Mouse (Mus musculus) embryonic stem cell, embryonic (primary cell): ENCODE data around the gene Vrk2.

Experiments used
- CTCF ChIA-PET, 4 experiments: fragments of 300-600 bp in 2 of 4; fragments of 350-600 bp in 2 of 4; sonication (Branson Sonifier 250); formaldehyde crosslinking; loops; one replicate each; lab custom pipeline; 2022; ENCODE audit warnings: inconsistent platforms in 2 of 4; lab: Charles Lee
- POLR2A ChIA-PET, 4 experiments: fragments of 300-600 bp in 2 of 4; fragments of 350-600 bp in 2 of 4; sonication (Branson Sonifier 250); formaldehyde crosslinking; loops; one replicate each; lab custom pipeline; 2022; ENCODE audit warnings: antibody characterized with exemption in 4 of 4, inconsistent platforms in 1 of 4; lab: Charles Lee

Vrk2 gene

DNA sequence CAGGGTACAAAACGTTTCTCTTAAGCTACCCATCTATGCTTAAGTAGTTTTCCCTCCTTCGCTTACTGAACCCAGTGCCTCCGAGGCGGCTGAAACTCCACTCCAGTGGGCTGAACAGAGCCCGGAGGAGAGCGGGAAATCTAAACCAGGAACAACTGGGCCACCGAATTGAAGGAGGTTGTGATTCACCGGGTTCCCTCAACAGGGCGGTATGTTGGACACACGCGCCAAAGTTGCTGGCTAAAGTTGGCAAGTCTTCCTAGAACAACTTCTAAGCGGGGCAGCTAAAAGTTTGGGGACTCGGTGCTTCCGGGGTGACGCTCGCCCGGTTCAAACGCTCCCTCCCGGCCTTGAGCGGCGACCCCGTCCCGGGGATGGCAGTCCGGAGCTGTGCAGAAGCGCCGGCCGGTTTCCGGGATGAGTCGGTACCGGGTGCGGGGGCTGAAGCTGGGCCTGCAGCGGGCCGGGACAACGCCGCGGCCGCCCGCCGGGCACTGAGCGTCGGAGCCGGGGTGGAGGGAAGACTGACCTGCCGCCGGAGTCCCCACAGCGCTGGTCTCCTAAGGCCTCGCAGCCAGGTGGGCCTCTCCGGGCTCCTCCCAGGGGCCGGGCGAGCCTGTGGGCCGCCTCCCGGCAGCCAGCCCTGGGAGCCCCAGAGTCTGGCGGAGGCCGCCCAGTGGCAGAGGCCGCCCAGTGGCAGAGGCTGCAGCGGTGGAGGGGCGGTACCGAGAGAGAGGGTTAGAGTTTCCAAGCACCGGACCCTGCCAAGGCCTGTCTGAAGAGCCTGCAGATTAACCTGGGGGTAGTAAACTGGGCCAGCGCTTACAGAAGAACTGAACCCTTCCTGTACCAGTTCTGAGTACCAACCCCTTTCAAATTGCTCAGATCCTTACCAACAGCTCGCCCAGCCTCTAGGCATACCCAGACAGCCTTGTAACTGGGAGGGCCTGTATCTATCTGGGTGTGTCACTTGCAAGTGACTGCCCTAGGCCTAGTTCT is at the start of gene Vrk2, which contains the start of gene Gm6899:
TSS of gene Vrk2 (minus strand) at position 939 of the 999 bp plus-strand sequence.
TSS of gene Gm6899 (plus strand) at position 181 of the 999 bp plus-strand sequence.
- ChIA-PET CTCF (interaction anchor here in 2 of 4 experiments (0.6 to 0.7 kb wide), 2 partner anchors 20 to 40 kb away, joined by 3 to 8 read pairs; no protein-coding TSS in a partner anchor), POLR2A (interaction anchor here in 3 of 4 experiments (1.0 to 2.0 kb wide), 5 partner anchors 9 to 15 kb away, joined by 3 to 11 read pairs (median 4); no protein-coding TSS in a partner anchor)

DNA sequence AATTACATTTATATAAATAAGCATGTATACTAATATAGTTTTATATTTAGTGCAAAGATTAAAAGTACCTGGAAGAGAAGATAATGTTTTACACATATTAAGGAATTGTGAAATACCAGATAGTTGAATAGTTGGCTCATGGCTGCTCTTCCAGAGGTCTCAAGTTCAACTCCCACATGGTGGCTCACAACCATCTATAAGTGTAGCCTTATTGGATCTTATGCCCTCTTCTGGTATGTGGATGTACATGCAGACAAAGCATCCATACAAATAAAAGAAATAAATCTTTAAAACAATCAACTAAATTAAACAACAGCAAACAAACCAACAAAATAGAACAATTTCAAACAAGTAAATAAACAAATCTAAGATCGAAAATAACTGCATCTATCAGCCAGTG is 48.3 kb upstream of the Vrk2 start:
- POLR2A ChIA-PET, result no interaction called here
- CTCF ChIA-PET, result no interaction called here

DNA sequence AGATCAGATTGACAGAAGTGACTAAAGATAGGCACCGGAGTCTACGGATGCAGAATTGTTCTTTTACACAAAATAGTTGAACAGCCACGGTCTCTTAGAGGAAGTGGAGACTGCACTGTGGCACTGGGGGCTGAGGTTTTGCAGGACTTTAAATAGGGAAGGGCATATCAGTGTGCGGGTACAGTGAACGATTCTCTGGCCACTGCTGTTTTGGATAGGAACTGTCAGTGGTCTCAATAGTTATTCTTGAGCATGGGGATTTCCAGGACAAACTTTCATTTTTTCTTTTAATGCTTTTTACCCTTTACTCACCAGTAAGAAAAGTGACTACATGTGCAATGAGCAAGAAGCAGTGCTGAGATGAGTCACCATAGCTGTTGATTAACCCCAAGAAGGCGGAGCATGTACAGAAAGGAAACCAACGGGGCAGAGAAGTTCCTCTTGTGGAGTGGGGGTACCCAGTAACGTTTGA is 46.6 kb upstream of the Vrk2 start:
- ChIA-PET POLR2A (no interaction called here), CTCF (no interaction called here)

DNA sequence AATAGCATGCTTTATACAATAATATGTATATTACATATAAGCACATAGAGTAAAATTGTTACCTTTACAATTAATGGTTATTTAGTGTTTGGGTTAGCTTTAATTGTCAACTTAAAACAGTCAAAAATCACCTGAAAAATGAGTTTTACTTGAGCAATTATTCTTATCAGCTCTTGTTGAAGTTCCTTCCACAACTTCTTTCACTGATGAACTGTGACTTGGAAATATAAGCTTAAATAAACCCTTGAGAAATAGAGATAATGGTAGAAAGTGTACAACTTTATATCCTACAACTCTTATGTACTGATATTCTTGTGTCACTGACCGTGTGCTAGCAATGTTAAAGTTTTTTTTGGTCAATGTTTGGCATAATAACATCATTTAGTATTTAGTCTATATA is 42.4 kb upstream of the Vrk2 start:
- POLR2A ChIA-PET, result no interaction called here
- CTCF ChIA-PET, result no interaction called here

DNA sequence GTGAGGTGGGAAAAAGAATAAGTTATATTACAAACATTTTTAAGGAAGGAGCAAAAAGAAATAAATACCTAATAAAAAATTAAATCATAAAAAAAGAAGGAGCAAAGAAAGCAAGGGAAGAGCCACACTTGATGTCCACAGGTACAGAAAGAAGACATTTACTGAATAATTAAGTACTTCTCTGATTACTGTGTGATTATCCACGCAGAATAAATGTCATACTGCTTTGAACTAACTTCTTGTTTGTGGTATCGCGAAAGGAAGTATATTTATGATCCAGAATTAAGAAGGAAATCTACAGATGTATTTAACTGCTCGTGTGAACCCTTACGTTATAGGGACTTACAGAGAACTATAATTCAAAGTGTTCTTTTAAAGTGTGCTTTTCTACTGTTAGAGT is 28.9 kb upstream of the Vrk2 start:
- POLR2A ChIA-PET, result no interaction called here
- CTCF ChIA-PET, result no interaction called here

DNA sequence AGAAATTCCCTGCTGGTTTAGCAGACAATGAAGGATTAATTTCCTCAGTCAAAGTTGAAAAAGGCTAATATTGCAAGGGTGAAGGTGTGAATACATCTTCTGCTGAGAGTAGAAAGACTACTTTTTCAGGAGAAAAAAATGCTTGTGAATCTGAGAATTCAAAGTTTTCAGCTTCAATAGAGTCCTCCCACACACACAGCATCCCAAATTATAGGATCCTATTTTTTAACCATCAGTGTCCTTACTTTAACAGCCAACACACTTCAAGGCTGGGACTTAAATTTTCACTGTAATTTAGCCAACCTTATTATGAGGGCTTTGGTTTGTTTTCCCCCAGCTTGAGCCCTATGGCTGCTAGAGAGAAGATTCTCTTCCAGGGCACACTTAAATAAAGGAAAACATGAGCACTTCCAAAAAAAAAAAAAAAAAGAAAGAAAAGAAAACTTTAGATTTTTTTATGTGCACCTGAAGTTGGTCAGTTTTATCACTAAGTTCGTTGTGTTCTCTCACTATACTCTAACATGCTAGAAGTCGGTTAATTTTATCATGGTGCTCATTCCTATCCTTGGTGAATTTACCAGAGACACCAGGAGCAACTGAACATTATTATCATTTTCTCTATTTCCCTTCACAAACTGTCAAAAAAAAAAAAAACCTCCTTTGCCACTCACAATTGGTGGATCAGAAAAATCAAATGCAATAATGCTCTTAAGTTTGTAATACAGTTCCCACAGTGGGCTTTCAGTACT is 24.9 kb upstream of the Vrk2 start:
- ChIA-PET CTCF (no interaction called here), POLR2A (interaction anchor here in 1 of 4 experiments (0.7 kb wide), 1 partner anchor 392 kb away, joined by 3 read pairs; no protein-coding TSS in a partner anchor)

DNA sequence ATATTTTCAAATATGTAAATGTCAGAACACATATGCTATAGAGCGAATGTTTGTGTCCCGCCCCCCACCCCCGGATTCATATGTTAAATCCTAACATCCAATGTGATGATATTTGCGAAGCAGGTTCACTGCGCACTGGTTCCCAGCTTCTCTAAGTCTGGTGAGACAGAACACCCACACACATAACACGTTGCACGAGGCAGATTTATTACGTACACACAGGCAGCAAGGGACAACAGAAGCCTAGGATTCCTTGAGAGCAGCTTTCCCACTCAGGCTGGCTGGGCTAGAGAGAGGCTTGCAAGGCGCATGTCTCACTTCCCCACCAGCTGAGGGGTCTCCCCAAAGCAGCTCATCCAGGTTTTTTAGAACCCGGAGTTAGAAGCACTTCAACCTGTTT is 15.0 kb upstream of the Vrk2 start:
- ChIA-PET POLR2A (interaction anchor here in 1 of 4 experiments (2.2 kb wide), 1 partner anchor 15 kb away, joined by 4 read pairs; the partner anchor contains the start of genes Gm6899 and Vrk2), CTCF (interaction anchor here in 1 of 4 experiments (0.6 kb wide), 1 partner anchor 67 kb away, joined by 15 read pairs; no protein-coding TSS in a partner anchor)

DNA sequence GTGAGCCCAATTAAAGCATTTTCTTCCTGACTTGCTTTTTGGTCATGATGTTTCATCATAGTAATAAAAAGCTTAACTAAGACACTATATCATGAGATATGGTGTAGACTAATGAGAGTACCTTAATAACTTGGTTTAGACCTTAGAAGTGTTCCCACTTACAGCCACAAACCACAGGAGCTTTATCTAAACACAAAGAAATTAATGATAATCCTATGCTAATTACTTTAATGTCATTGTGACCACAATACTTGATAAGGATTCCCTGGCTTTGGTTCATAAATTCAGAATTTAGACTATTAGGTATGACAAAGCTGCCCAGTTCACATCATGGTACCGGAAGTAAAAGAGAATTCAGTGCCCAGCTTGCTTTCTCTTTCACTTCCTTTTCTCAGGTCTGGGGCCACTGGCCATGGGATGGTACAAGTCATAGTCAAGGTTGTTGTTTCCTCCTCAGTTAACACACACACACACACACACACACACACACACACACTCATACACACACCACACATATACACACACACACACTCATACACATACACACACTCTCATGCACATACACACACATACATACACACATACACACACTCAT is 10.4 kb upstream of the Vrk2 start:
- ChIA-PET CTCF (no interaction called here), POLR2A (interaction anchor here in 1 of 4 experiments (0.6 to 1.0 kb wide), 2 partner anchors 10 to 21 kb away, joined by 4 to 5 read pairs; no protein-coding TSS in a partner anchor)

DNA sequence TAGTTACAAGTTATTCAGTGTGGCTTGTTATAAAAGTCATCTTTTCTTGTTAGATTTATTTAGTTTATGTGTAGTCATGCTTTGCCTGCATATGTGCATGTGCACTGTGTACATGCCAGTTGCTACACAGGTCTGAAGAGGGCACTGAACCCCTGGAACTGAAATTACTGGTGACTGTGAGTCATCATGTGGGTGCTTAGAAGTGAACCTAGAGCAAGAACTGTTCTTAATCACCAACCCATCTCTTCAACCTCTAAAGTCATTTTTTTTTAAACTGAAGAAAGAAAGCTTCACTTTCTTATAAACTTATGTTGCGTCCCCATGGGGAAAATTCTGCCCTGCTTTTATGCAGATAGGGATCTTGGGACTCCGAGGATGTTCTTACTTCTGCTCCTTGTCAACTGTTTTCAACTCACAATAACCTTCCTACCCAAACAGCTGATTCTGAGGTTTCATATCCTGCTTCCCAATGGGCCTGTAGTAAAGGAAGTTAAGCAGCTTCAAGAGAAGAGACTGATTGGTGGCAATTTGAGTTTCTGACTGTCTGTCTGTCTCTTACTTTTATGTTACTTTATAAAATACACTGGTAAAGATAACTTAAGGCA is 7.9 kb upstream of the Vrk2 start:
- CTCF ChIA-PET, result no interaction called here

DNA sequence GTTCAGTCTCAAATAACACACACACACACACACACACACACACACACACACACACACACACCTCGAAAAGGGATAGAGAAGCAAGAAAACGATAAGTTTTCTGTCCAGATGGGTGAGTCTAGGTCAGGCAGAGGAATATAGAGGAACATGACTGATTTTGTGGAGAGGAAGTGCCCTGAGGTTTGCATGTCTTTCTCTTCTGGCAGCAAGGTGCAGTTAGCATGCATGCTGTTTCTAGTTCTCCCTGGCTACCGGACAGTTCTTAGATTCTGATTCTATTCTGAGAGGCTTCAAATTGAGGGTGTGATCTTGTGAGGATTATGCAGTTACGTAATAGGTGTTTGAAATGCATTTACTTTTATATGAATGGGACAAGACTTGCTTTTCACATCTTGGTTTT is 6.9 kb upstream of the Vrk2 start:
- POLR2A ChIA-PET, result no interaction called here
- CTCF ChIA-PET, result no interaction called here

More for the DNA sequence above, 7.9 kb upstream of the Vrk2 start:
- POLR2A ChIA-PET, result no interaction called here

DNA sequence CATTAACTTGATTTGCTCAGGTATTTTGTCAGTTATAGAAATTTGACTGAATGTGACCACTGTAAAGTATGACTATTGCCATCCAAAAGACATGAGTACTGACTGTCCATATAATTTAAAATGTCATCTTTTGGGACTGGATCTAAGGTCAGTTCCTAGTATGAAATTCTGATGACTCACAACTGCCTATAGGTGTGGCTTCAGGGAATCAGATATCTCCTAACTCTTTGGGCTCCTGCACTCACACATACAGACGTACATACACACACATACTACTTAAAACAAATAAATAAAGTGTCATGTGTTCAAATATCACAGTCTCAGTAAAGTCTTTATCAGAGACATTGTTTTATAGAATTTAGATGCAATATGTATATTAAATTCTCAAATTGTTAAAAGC is 5.1 kb upstream of the Vrk2 start:
- CTCF ChIA-PET, result no interaction called here
- POLR2A ChIA-PET, result no interaction called here

DNA sequence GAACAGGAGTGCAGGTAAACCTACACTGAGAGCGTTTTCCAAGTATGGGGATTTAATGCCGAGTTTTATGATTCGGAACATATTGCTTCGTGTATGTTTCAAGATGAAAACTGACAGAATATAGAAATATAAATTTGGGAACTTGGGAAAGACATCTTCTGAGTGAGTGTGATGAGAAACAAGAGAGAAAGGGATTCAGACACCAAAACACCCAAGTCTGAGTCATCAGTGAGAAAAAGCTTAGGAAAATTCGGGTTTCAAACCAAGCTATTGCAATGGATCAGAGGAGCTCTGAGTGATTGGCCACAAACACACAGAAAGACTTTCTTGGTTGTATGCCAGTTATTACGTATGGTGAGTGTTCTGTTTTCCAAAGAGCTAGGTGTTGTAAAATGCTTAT is 4.0 kb upstream of the Vrk2 start:
- ChIA-PET CTCF (no interaction called here), POLR2A (no interaction called here)

DNA sequence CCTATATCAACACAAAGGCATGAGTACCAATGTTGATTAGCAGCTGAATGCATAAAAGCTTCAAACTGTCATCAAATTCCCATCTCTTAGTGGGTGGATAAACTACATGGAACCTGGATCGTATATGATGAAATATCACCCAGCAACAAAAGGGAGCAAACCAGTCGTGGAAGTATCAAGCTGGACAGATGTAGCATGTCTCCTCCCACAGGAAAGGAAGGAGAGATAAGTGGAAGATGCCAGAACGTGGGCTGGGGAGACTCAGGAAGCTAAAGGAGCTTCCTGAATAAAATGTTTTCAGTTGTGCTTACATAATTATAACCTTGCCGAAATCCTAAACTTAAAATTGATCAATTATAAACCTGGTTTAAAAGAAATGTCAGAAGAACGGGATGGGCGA is 3.3 kb upstream of the Vrk2 start:
- ChIA-PET POLR2A (no interaction called here), CTCF (interaction anchor here in 1 of 4 experiments (0.6 kb wide), 1 partner anchor 805 kb away, joined by 8 read pairs; no protein-coding TSS in a partner anchor)

DNA sequence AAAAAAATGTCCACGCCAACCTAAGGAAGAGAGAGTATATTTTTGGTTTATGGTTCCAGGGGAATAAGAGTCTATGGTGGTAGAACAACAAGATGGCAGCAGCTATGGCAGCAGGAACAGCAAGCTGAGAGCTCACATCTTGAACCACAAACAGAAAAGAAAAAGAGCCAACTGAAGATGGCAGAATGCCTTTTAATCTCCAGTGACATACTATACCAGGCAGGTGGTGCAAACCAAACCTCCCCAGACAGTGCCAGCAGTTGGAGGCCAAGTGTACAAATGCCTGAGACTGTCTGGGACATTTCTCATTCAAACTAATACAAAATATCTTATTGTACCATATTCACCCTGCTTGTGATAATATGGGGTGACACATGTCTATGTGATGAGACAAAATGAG is 2.4 kb upstream of the Vrk2 start:
- CTCF ChIA-PET, result interaction anchor here in 1 of 4 experiments (0.6 kb wide), 1 partner anchor 804 kb away, joined by 8 read pairs; no protein-coding TSS in a partner anchor
- POLR2A ChIA-PET, result interaction anchor here in 1 of 4 experiments (0.6 kb wide), 1 partner anchor 59 kb away, joined by 4 read pairs; no protein-coding TSS in a partner anchor

DNA sequence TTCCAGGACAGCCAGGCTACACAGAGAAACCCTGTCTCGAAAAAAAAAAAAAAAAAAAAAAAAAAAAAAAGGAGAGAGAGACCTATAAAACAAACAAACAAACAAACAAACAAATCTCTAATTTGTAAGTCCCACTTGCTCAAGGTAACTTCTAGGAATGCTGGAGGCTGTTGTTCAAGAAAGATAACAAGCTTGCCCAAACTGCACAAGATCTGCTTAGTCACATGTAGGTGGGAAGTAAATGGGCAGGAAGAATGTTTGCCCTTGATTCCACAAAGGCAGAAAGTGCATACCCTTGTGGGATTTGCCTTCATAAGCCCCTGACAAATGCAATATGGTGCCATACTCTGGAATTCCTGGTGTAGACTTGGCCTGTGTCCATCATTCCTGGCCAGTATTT is 688 bp upstream of the Vrk2 start:
- ChIA-PET CTCF (no interaction called here), POLR2A (interaction anchor here in 1 of 4 experiments (0.7 kb wide), 1 partner anchor 10 kb away, joined by 5 read pairs; no protein-coding TSS in a partner anchor)

DNA sequence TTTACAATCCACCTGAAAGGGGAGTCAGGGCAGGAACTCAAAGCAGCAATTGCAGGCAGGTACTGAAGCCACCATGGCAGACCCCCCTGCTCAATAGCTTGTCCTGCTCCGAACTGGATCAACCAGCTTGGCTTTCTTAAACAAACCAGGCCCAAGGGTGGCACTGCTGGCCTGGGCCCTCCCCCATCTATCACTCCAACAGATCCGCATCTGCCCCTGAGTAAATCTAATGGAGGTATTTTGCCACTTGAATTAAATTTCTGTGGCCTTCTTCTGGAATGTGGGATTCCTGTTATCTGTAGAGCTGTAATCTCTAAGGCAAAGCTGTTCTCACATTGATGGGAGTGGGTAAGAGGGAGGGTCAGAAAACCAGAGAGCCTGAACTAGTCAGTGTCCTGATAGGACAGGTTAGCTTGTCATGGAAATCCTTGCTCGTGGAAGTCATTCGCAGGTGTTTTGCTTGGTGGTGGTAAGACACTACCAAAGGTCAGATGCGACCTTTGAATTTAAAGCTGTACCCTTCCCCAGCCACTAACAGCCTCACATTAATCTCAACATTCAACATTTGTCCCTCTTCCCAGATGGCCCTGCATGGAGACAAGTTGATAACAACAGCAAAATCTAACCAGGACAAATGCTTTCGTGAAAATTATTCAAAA is 1.3 kb downstream of the Vrk2 start:
- CTCF ChIA-PET, result interaction anchor here in 1 of 4 experiments (0.6 kb wide), 1 partner anchor 39 kb away, joined by 8 read pairs; no protein-coding TSS in a partner anchor
- POLR2A ChIA-PET, result interaction anchor here in 3 of 4 experiments (1.0 to 2.0 kb wide), 5 partner anchors 9 to 16 kb away, joined by 3 to 11 read pairs (median 4); no protein-coding TSS in a partner anchor

DNA sequence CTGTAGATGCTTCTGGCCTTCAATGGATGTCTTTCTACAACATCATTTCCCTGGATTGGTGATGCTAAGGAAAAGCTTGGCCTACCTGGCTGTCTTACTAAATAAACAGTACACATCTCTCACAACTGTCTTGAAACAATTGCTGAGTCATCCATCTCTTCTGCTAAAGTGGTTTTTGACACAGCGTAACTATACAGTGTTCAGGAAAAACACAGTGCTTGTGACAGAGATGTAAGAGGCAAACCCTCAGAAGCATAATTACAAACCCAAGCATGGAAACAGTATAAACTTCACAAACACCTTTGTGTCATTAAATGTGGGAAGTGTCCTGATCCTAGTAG is 6.6 kb downstream of the Vrk2 start:
- ChIA-PET POLR2A (no interaction called here), CTCF (no interaction called here)
